Comparison of ENCODE assay signal across 8 mouse cellular contexts in the genomic region with DNA sequence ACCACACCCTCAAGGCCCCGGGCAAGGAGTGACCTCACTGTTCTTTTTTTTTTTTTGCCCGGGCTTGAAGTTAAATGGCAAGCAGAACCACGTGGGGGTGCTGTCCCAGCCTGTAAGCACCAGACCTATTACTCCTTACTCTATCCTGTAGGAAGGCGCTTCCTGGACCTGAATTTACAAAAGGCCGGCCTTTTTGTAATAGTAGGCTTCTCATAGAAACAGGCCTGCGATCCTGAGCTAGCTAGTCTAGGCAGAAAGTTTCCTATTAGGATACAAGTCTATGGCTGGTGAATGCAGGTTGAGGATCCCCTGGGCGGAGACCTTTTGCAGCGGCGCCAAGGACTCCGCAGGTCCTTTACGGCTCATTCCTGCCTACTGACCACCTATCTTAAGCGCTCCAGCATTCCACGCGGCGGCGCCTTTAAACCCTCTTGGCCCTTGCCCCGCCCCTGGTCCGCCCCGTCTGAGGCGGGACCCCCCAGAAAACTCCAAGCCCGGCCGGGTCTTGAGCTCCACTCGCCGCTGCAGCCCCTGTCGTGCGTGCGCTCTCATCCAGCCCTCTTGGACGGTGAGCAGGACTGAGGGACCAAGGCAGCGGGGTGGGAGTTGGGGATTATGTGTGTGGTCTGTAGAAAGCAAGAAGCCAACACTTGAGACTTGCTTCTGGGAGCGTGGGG. TPM values are rescaled to one million over a fixed set of nuclear protein-coding genes. Genes with fewer than 3 reads are reported as not detected.
DNase-seq lines count a peak whose midpoint lies in the region; ATAC-seq lines count a peak whose summit lies in the region.

A gene (plus strand): TSS at position 283 of the 677 bp plus-strand sequence.

- intact Hi-C loops in heart, postnatal 25 days (cut with DNase I), result no loop called here

- peak; percentile 61 for DNase-seq in adipocyte (ENCODE audit: low spot score)
- peak; percentile 82 for DNase-seq in forebrain, embryonic 11.5 days (ENCODE audit: low spot score)
- peak; percentile 90 for DNase-seq in heart, postnatal 25 days (ENCODE audit: low spot score)
- DNase-seq in layer of hippocampus, postnatal 10 days (ENCODE audit: low spot score in 2 of 2), result peak; percentile 46 to 64
- DNase-seq in spleen, postnatal 14 days (ENCODE audit: low spot score in 2 of 2), result peak; percentile 52 to 58
- no peak for DNase-seq in cerebellum, adult 11-12 months

- peaks cover 11% of the 10 kb centered on the region for H3K36me3 ChIP-seq in forebrain, embryonic 11.5 days (ENCODE audit: control insufficient read depth, insufficient read depth, low read length)

- H3K4me3 ChIP-seq in forebrain, embryonic 11.5 days (ENCODE audit: low read depth, low read length), result peak within 1 kb of the TSS; percentile 36

- under 1% methylated on average over 30 of the region's 30 CpGs for WGBS in forebrain, embryonic 11.5 days

- peak within 1 kb of the TSS; percentile 47 for H3K9ac ChIP-seq in forebrain, embryonic 11.5 days (ENCODE audit: low read length)

- H3K4me2 ChIP-seq in forebrain, embryonic 11.5 days (ENCODE audit: low read depth, low read length, severe bottlenecking), result peak within 1 kb of the TSS; percentile 58

- H3K27ac ChIP-seq in forebrain, embryonic 11.5 days (ENCODE audit: low read depth, low read length), result no peak within 1 kb of the TSS

- peaks cover 24% of the 10 kb centered on the region; the same call in 1 of the 2 replicates for H3K4me1 ChIP-seq in forebrain, embryonic 11.5 days (replicated peaks; ENCODE audit: control insufficient read depth, insufficient read depth, low read length)

- peaks cover 23% of the 10 kb centered on the region for H3K27me3 ChIP-seq in forebrain, embryonic 11.5 days (ENCODE audit: control insufficient read depth, insufficient read depth, low read length)

- ATAC-seq in CD4-positive, CD25-positive, alpha-beta regulatory T cell, adult 4 months, result peak; percentile 42
- peak; percentile 53 for ATAC-seq in forebrain, embryonic 11.5 days (replicated peaks; ENCODE audit: low FRiP score)
- ATAC-seq in megakaryocyte-erythroid progenitor cell, adult 5-6 weeks (replicated peaks; ENCODE audit: low FRiP score, low TSS enrichment, poor library complexity, severe bottlenecking), result peak; percentile 48

- no peaks in the 10 kb centered on the region for H3K9me3 ChIP-seq in forebrain, embryonic 11.5 days (ENCODE audit: control insufficient read depth, low read length)

RNA-seq across cellular contexts. Expression of the gene that starts here (rescaled TPM):
- polyA plus RNA-seq in CD4-positive, CD25-positive, alpha-beta regulatory T cell, adult 4 months (2017; shearing (Covaris generic)), result 100 to 1,000 TPM; 226 to 278 TPM
- 38.5 and 38.6 TPM in 2 replicates for polyA plus RNA-seq in forebrain, embryonic 11.5 days (2014; fragmentation: Nextera tagmentation; extraction: Ambion mirVana)
- 10 to 100 TPM; 75.4 to 87.9 TPM for total RNA-seq in heart, postnatal 25 days (2021)
- 10 to 100 TPM; 20.7 to 21.4 TPM for total RNA-seq in layer of hippocampus, postnatal 10 days (2021)
- total RNA-seq in megakaryocyte-erythroid progenitor cell, adult 5-6 weeks (2014; fragmentation: Nextera tagmentation), result 244 and 269 TPM in 2 replicates
- 147 and 171 TPM in 2 replicates for total RNA-seq in megakaryocyte-erythroid progenitor cell, adult 5-6 weeks (2017)
